Mouse (Mus musculus) left cerebral cortex, postnatal 25 days (tissue): ENCODE measurements around the gene Zfhx3. TPM values are rescaled to one million over a fixed set of nuclear protein-coding genes. Genes with fewer than 3 reads are reported as not detected.

ENCODE experiments used
- DNase-seq, 2 experiments: peaks; one replicate each; pipeline ENCODE4 v3.0.0; 2022; ENCODE audit warnings: low spot score in 2 of 2, mixed read lengths in 1 of 2
- intact Hi-C: fragments of 180-260 bp; cut with DNase I; formaldehyde crosslinking; loops from one replicate; pipeline ENCODE4 v1.15.1; 2025
- total RNA-seq, 2 experiments: library from RNA; stranded (reverse); gene quantifications; 2 replicates each; pipeline ENCODE4 v1.2.3; 2021

Zfhx3 gene
- total RNA-seq, 2 experiments from 2014 or later = 4.1 to 7.0 TPM

GRCm38 (mm10) chr8:108900541-108900940 is 958.1 kb downstream of the Zfhx3 start:
- no peak for DNase-seq
- intact Hi-C loops = no loop called here

DNA sequence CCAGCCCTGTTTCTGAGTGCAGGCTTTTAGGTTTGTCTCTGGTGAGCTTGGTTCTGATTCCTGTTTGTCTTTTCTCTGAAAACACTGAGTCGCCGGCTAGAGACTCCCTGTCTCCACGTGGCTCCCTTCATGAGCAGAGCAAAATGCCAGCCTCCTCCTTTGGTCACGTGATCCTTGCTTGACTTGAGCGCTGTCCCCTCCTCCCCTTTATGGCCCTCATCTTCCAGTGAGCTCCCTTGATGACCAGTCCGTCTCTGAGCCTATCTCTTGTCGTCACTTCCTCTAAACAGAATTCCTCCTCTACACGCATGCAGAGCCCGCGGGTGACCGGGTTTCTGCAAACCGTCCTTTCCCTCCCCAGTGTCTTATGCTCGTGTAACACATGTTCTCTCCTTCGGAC is 958.8 kb downstream of the Zfhx3 start:
- no peak for DNase-seq
- intact Hi-C loops = no loop called here

DNA sequence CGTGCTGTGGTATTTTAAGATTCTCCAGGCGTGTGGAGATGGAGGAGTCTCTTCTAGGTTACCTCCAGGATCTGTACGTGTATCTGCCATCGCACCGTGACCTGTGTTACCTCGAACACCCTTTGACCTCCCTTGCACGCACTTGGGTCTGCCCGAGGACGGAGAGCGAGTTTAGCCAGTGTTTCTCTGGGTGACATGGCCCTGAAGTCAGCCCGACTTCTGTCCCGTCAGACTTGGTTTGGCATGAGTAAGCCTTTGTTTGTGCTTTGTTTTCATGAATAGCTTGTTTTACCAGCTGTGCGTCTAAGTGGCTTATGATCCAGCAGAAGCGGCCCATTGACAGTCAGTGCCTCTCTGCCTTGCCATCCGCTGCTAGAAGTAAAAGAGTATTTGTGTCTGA is 961.1 kb downstream of the Zfhx3 start:
- intact Hi-C loops = no loop called here
- no peak for DNase-seq

DNA sequence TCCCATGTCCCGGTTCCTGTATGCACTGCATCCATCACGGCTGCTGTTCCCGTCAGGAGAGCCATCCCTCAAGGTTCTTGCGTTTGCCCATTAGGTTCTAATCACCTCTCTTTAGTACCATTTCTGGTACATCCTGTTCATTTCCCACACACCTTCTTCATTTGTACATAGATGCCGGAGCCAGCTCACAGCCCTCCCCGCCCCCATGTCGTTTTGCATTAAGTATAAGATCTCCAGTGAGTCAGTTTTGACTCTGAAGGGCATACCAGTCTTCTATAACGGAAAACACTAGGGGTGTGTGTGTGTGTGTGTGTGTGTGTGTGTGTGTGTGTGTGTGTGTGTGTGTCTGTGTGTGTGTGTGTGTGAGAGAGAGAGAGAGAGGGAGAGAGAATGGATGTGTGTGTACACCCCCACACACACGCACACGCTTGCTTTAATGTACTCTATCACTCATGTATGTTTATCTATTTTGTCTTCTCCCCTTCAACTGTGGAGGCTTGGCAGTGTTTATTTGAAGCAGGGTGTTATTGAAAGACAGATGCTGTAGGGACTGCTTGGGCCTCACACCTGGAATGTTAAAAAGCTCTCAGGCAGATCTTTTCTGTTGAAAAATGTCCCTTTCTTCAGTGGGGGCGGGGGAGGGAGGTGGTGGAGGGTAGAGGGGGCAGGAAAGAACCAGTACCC is 962.0 kb downstream of the Zfhx3 start:
- intact Hi-C loops = no loop called here
- no peak for DNase-seq

DNA sequence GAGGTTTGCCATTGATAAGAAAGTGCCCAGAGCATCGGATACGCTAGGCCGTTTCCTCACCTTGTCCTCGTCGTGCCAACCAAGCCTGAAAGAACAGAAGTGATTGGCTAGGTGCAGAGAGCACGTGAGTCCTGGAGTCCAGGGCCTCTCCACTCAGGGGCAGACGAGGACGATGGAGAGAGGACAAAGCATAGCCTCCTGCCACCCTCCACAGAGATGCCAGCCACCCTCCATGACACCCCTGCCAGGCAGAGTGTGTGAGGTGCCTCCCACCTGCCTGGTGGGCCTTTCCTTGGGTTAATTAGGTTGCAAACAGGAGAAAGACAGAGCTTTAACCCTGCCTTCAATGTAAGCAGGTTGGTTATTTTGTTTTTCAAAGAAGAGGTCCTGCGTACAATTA is 965.6 kb downstream of the Zfhx3 start:
- intact Hi-C loops = no loop called here
- no peak for DNase-seq

DNA sequence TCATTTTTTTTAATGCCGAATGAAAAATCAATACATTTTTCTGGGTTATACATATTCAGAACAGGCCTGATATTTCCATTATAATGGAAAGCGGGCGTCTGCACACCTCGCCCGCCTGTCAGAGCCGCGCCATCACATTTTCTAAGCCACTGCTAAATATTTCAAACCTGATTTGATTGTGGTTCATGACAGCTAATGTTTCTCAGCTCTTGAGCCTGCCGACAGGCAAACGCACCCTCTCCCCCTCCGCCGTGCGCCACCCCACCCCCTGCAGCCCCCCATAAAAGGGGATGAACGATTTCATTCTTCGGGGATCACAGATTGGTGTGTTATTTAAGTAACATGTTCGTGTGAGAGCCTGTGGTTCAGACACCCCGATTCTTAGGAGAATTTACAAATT is 966.1 kb downstream of the Zfhx3 start:
- DNase-seq = no peak
- intact Hi-C loops = no loop called here

- intact Hi-C loops = no loop called here
Measured at GRCm38 (mm10) chr8:108909035-108909434, 966.6 kb downstream of the Zfhx3 start.

DNA sequence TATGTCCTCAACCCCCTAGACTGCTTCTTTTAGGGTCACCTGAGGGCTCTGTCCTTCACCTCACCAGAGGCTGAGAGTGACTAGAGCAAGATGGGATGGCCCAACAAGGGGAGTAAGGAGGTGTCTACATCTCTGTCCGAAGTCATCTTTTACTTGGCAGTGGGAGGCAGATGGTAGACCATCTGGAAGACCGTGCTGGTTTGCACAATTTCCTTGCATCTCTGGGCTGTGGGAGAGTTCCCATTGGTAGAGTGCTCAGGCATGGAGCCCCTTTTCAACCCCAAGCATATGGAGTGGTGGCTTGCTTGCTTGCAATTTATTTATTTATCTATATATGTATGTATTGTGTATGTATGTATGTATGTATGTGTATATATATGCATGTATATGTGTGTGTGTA is 967.0 kb downstream of the Zfhx3 start:
- peak in 1 of 2 experiments; percentile 44 for DNase-seq
- intact Hi-C loops = no loop called here

More at GRCm38 (mm10) chr8:108909035-108909434, 966.6 kb downstream of the Zfhx3 start:
- peak in 1 of 2 experiments; percentile 54 for DNase-seq

GRCm38 (mm10) chr8:108910843-108911242 is 968.4 kb downstream of the Zfhx3 start:
- DNase-seq = peak in 1 of 2 experiments; percentile 55
- intact Hi-C loops = loop anchor here (2.0 to 10.0 kb wide), 5 partner anchors 24 to 1096 kb away; no protein-coding TSS in a partner anchor

- DNase-seq = peak; percentile 87 to 88
- intact Hi-C loops = loop anchor here (2.0 to 10.0 kb wide), 5 partner anchors 25 to 1097 kb away; no protein-coding TSS in a partner anchor
Measured at GRCm38 (mm10) chr8:108911511-108911910, 969.1 kb downstream of the Zfhx3 start.

DNA sequence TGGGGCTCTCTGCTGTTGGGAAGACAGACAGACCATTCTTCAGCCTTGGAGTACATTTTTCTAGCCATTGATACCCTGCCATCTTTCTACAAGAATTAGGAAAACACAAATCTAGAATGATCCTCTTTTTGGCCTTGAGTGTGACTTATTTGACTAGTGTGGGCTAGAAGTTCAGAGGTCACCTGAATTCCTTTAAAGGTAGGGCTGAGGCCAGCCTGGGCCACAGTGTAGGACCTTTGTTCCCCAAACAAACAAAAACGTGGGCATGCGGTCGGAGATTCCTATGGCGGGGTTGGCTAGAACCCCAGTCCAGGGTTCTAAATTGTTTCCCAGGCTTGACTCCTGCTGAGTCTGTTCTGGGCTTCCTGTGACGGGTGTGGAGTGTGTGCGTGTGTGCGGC is 970.6 kb downstream of the Zfhx3 start:
- intact Hi-C loops = loop anchor here (5.0 to 10.0 kb wide), 4 partner anchors 126 to 1098 kb away; no protein-coding TSS in a partner anchor
- no peak for DNase-seq

GRCm38 (mm10) chr8:108915425-108915824 is 973.0 kb downstream of the Zfhx3 start:
- intact Hi-C loops = loop anchor here (10.0 kb wide), 1 partner anchor 1101 kb away; no protein-coding TSS in a partner anchor
- no peak for DNase-seq

DNA sequence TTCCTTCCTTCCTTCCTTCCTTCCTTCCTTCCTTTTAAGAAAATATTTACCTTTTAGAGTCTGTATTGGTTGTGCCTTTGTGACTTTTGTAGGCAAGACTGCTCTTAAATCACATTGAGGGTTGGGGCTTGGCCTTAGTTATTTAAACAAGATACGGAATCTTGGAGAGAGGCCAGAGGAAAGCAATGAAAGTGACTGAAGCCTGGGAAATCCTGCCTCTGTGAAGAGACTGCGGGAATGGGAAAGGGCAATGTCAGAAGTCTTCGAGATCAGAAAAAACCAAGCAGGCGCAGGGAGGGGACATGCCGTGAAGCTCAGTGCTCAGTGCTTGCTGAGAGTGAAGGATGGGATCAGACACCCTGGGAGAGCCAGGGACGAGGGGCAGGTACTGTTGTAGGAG is 973.4 kb downstream of the Zfhx3 start:
- DNase-seq = no peak
- intact Hi-C loops = loop anchor here (10.0 kb wide), 1 partner anchor 1101 kb away; no protein-coding TSS in a partner anchor

GRCm38 (mm10) chr8:108920151-108920550 is 977.7 kb downstream of the Zfhx3 start:
- no peak for DNase-seq
- intact Hi-C loops = loop anchor here (10.0 kb wide), 1 partner anchor 265 kb away; no protein-coding TSS in a partner anchor

- no peak for DNase-seq
- intact Hi-C loops = loop anchor here (10.0 kb wide), 1 partner anchor 262 kb away; no protein-coding TSS in a partner anchor
Measured at GRCm38 (mm10) chr8:108923161-108923560, 980.7 kb downstream of the Zfhx3 start.

DNA sequence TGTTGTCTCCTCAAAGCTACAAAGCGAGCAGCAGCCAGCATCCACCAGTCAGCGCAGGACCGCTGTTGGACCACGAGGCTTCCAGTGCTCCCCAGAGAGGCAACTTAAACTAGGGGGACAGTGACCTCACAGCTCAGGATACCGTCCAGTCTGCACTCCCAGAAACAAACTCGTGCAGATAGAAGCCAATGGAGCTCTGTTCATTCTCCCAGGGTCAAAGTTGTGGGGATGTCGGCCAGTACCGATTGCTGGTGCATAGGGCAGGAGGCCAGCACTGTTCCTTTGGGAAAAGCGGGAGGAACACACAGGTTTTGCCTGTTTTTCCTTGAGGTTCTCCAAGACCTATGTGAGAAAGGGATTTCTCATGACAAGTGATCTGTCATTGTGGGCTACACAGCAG is 982.1 kb downstream of the Zfhx3 start:
- no peak for DNase-seq
- intact Hi-C loops = loop anchor here (10.0 kb wide), 1 partner anchor 260 kb away; no protein-coding TSS in a partner anchor

DNA sequence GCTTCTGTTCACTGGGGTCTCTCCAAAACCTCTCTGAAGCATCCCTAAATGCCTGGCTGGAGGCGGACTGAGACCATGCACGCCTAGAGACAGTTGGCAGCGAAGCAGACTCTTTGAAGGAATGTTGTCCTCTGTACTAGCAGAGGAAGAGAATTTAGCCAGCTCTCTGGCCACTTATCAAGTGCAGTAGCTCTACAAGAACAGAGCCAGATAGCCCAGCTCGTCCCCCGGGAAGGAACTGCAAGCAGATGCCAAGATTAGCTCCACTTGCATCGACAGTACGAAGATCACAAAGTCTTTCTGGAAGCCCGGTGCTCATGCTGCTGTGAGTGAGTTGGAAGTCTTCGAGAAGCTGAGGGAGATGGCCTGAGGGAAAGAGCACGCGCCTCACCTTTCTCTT is 983.7 kb downstream of the Zfhx3 start:
- no peak for DNase-seq
- intact Hi-C loops = loop anchor here (10.0 kb wide), 1 partner anchor 259 kb away; no protein-coding TSS in a partner anchor

DNA sequence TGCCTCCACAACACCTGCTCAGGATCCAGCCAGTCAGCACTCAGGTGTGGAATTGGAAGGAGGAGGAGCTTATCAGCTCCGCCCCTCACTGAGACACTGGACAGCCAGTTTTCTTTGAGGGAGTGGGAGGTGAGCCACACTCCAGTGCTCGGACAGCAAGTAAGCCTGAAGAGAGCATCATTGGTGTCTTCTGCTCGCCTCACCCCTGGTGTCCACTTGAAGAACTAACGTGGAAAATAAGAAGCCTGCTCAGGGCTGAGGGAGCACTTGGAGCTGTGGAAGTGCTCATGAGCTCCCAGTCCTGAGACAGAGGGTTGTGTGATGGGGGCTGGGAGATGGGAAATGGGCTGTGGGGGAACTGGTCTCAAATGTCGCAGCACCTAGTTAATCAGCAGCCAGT is 988.2 kb downstream of the Zfhx3 start:
- intact Hi-C loops = no loop called here
- DNase-seq = no peak

DNA sequence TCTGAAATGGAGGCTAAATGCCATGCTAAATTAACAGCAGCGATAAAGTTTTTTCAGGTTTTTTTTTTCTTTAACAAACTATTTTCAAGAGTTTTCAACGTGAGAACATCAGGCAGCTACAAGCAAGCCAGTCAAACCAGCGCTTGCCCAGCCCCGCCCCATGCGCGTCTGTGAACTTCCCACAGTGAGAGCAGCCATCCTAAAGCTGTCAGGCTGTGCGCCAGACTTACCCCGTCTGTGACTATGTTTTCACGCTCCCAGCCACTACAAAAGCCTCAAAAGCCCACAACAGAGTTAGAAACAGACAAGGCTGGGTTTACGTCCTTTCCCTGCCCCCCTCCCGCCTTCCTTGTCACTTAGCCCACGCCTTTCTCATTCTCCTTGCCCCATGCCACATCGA is 989.4 kb downstream of the Zfhx3 start:
- intact Hi-C loops = no loop called here
- DNase-seq = peak in 1 of 2 experiments; percentile 42

- intact Hi-C loops = no loop called here
- no peak for DNase-seq
Measured at GRCm38 (mm10) chr8:108932729-108933128, 990.3 kb downstream of the Zfhx3 start.
